Mouse (Mus musculus) bone marrow, adult 2 months (tissue): ENCODE data around the gene Angptl6. TPM values are rescaled to one million over a fixed set of nuclear protein-coding genes. Genes with fewer than 3 reads are reported as not detected.
A peak's percentile ranks its signal among the peaks of the same experiment; 100 is the strongest.

Experiments
- H3K27ac ChIP-seq: fragments of 200-500 bp; 2 replicates; pipeline ENCODE4 v1.5.1; 2012; ENCODE audit warnings: low read depth, mild to moderate bottlenecking, control low read depth, inconsistent platforms, low read length; ENCODE audit not compliant: control insufficient read depth, poor library complexity, insufficient read depth
- H3K4me1 ChIP-seq: fragments of 200-500 bp; 2 replicates; pipeline ENCODE4 v1.6.1; 2011; ENCODE audit warnings: low read length; ENCODE audit not compliant: control insufficient read depth, insufficient read depth
- H3K4me3 ChIP-seq: fragments of 200-500 bp; replicated peaks from 2 replicates; pipeline ENCODE3; 2011; ENCODE audit warnings: mild to moderate bottlenecking, low read depth, low read length, control low read depth; ENCODE audit not compliant: control insufficient read depth
- CTCF ChIP-seq: fragments of 200-500 bp; IDR thresholded peaks from 2 replicates; pipeline ENCODE4 v1.5.1; 2011; ENCODE audit warnings: low read length, control low read depth; ENCODE audit not compliant: control insufficient read depth, insufficient read depth
- POLR2A ChIP-seq: fragments of 200-500 bp; IDR thresholded peaks from 2 replicates; pipeline ENCODE4 v1.6.1; 2011; ENCODE audit warnings: low read depth, mild to moderate bottlenecking, control low read depth, low read length, borderline replicate concordance; ENCODE audit not compliant: control insufficient read depth
- WGBS: fragments of 180-500 bp; shearing (Covaris S2); methylation state at CpG from one replicate; pipeline ENCODE4 v1.1.7; 2018; 5-methylcytosine and 5-hydroxymethylcytosine counted together
- polyA plus RNA-seq: library from polyadenylated mRNA; stranded (reverse); fragments of >200 nt; gene quantifications from 2 replicates; pipeline ENCODE4 v1.2.4, GENCODE M21; 2011; ENCODE audit warnings: low replicate concordance; ENCODE audit not compliant: missing spikeins, insufficient read depth, insufficient read length

Angptl6 gene
- polyA plus RNA-seq: 1.6 TPM in 1 of 2 replicates, not detected in the other

GRCm38 (mm10) chr9:20879097-20879792, at the start of gene Angptl6:
TSS of gene Angptl6 (minus strand) at chr9:20879727.
- peak within 1 kb of the TSS; percentile 69 for H3K27ac ChIP-seq

DNA sequence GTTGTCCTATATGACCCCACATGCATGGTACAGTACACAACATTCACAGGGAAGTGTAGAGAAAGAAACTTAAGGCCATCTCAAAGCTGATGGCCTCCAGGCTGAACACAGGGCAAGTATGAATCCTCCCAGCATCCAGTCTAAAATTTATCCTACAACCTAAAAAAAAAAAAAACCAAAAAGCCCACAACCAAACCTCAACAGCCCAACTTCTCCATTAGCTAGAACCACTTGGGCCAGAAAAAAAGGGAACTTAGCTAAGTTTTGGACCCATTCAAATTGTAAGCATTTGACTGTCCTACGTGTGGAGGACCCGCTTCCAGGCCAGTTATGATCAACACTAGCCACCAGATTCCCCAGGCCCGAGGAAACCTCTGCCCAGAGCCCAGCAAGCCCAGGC, 43.7 kb upstream of the Angptl6 start:
- 67% methylated on average over 3 of the region's 3 CpGs for WGBS
- no peaks in the 10 kb centered on the region for H3K4me1 ChIP-seq
- H3K27ac ChIP-seq: no peak overlapping the region
- TF ChIP-seq CTCF (no peak), POLR2A (no peak)
- no peak overlapping the region for H3K4me3 ChIP-seq

More at GRCm38 (mm10) chr9:20879097-20879792, at the start of gene Angptl6:
- Histone ChIP-seq H3K4me3 (peak within 1 kb of the TSS; percentile 63), H3K4me1 (no peaks in the 10 kb centered on the region; the same call in 1 of the 2 replicates)
- WGBS: 83% methylated on average over 13 of the region's 13 CpGs
- TF ChIP-seq POLR2A (no peak), CTCF (0 out of 2 replicates have a peak, but pooled peaks have one; percentile 4)

GRCm38 (mm10) chr9:20916160-20916559, 36.6 kb upstream of the Angptl6 start:
- Histone ChIP-seq H3K4me1 (no peaks in the 10 kb centered on the region), H3K27ac (no peak overlapping the region), H3K4me3 (no peak overlapping the region)
- 75% methylated on average over 4 of the region's 4 CpGs for WGBS
- peak; percentile 56 for TF ChIP-seq CTCF
- no peak for TF ChIP-seq POLR2A

- TF ChIP-seq POLR2A (no peak), CTCF (no peak)
- no peak overlapping the region for H3K4me3 ChIP-seq
- WGBS: 87% methylated on average over 9 of the region's 9 CpGs
- H3K27ac ChIP-seq: no peak overlapping the region
- H3K4me1 ChIP-seq: no peaks in the 10 kb centered on the region
Measured at GRCm38 (mm10) chr9:20909948-20910347, 30.4 kb upstream of the Angptl6 start.

DNA sequence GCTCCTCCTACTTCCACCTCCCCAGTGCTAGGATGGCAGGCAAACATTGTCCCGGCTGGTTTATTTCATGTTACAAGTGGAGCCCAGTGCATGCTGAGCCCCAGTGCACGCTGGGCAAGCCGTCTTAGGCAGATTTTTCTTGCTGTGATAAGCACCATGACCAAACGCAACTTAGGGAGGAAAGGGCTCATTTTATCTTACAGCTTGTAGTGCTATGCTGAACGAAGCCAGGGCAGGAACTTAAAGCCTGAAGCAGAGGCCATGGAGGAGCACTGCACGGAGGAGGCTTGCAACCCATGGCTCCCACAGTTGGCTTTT, 22.6 kb upstream of the Angptl6 start:
- TF ChIP-seq POLR2A: no peak
- no peak for TF ChIP-seq CTCF
- 47% methylated on average over 6 of the region's 6 CpGs for WGBS
- H3K4me1 ChIP-seq: no peaks in the 10 kb centered on the region; the same call in 1 of the 2 replicates
- no peak overlapping the region for H3K4me3 ChIP-seq
- H3K27ac ChIP-seq: no peak overlapping the region

- Histone ChIP-seq H3K4me3 (no peak overlapping the region), H3K27ac (no peak overlapping the region), H3K4me1 (no peaks in the 10 kb centered on the region; the same call in 1 of the 2 replicates)
- WGBS: 10% methylated on average over 13 of the region's 13 CpGs
- TF ChIP-seq CTCF: peak; percentile 47
- no peak for TF ChIP-seq POLR2A
Measured at GRCm38 (mm10) chr9:20901466-20902173, 22.1 kb upstream of the Angptl6 start.

DNA sequence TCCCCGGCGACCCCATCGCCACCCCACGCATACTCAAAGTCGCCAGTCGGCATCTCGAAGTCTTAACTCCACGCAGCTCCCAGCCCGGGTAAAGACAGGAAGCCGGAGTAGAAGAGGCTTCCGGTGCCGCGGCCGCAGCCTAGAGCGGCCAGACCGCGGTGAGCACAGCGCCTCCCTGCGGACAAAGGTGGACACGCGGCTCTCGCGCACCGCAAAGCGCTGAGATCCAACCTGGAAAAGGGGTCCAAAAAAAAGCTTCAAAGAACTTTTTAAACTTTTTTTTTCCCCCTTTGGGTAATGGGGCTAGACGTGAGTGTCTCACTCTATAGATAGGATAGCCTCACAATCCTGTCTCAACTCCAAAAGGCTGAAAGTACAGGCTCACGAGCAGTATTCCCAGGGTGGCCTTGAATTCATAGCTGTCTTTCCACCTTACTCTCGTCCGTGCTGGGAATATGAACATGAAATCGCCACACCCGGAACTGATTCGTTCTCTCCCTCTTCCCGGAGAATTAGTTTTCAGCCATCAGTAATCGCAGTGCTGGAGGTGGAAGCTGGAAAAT, 19.1 kb upstream of the Angptl6 start, which contains the start of gene Eif3g:
Eif3g (minus strand) TSS at position 113 of the 563 bp plus-strand sequence.
- 7% methylated on average over 34 of the region's 34 CpGs for WGBS
- Histone ChIP-seq H3K4me1 (no peaks in the 10 kb centered on the region; the same call in 1 of the 2 replicates), H3K4me3 (peak within 1 kb of the TSS; percentile 93), H3K27ac (peak within 1 kb of the TSS; percentile 59)
- TF ChIP-seq POLR2A (peak; percentile 50; the same call in 1 of the 2 replicates), CTCF (peak; percentile 96)
